ENCODE assay signal across 8 mouse cellular contexts in genomic region chr2:84937491-84938150, GRCm38 (mm10). TPM values are rescaled to one million over a fixed set of nuclear protein-coding genes. Genes with fewer than 3 reads are reported as not detected.
DNase-seq lines count a peak whose midpoint lies in the region; ATAC-seq and TF ChIP-seq lines count a peak whose summit lies in the region.

No protein-coding gene starts in this region.

- H3K27me3 ChIP-seq in embryonic facial prominence, embryonic 13.5 days = no peaks in the 10 kb centered on the region
- H3K27me3 ChIP-seq in intestine, embryonic 15.5 days (replicated peaks) = no peaks in the 10 kb centered on the region
- H3K27me3 ChIP-seq in neural tube, embryonic 13.5 days = no peaks in the 10 kb centered on the region

- peak overlapping the region; percentile 77 for H3K9ac ChIP-seq in embryonic facial prominence, embryonic 13.5 days
- H3K9ac ChIP-seq in intestine, embryonic 15.5 days = peak overlapping the region; percentile 36
- peak overlapping the region; percentile 12; the same call in 1 of the 2 replicates for H3K9ac ChIP-seq in neural tube, embryonic 13.5 days

- 8% methylated on average over 3 of the region's 3 CpGs for WGBS in lung, adult 2 months
- 56% methylated on average over 3 of the region's 3 CpGs for WGBS in embryonic facial prominence, embryonic 13.5 days
- 48% methylated on average over 3 of the region's 3 CpGs for WGBS in intestine, embryonic 15.5 days
- WGBS in neural tube, embryonic 13.5 days = 86% methylated on average over 3 of the region's 3 CpGs

- H3K36me3 ChIP-seq in embryonic facial prominence, embryonic 13.5 days = peaks cover 5% of the 10 kb centered on the region; the same call in 1 of the 2 replicates
- 0 out of 2 replicates have a peak, but pooled peaks cover 2% of the 10 kb centered on the region for H3K36me3 ChIP-seq in intestine, embryonic 15.5 days
- no peaks in the 10 kb centered on the region for H3K36me3 ChIP-seq in neural tube, embryonic 13.5 days

- H3K27ac ChIP-seq in embryonic facial prominence, embryonic 13.5 days = no peak overlapping the region
- peak overlapping the region; percentile 48 for H3K27ac ChIP-seq in intestine, embryonic 15.5 days
- H3K27ac ChIP-seq in neural tube, embryonic 13.5 days (replicated peaks) = no peak overlapping the region

- peaks cover 10% of the 10 kb centered on the region for H3K4me1 ChIP-seq in lung, adult 2 months (ENCODE audit: control insufficient read depth, insufficient read depth, low read length)
- peaks cover 23% of the 10 kb centered on the region for H3K4me1 ChIP-seq in embryonic facial prominence, embryonic 13.5 days
- H3K4me1 ChIP-seq in intestine, embryonic 15.5 days (replicated peaks) = peaks cover 19% of the 10 kb centered on the region
- peaks cover 3% of the 10 kb centered on the region; the same call in 1 of the 2 replicates for H3K4me1 ChIP-seq in neural tube, embryonic 13.5 days (replicated peaks)

- H3K4me3 ChIP-seq in lung, adult 2 months (replicated peaks; ENCODE audit: extremely low read depth, low read depth, low read length) = peak overlapping the region; percentile 96
- peak overlapping the region; percentile 54 for H3K4me3 ChIP-seq in embryonic facial prominence, embryonic 13.5 days
- H3K4me3 ChIP-seq in intestine, embryonic 15.5 days (replicated peaks) = peak overlapping the region; percentile 53
- H3K4me3 ChIP-seq in neural tube, embryonic 13.5 days = peak overlapping the region; percentile 33; the same call in 1 of the 2 replicates

- peak; percentile 40 for DNase-seq in lung, adult 2 months
- no peak for DNase-seq in lung, postnatal 25 days (ENCODE audit: low spot score)
- DNase-seq in layer of hippocampus, adult 9-11 months = no peak
- no peak for DNase-seq in right cerebral cortex, postnatal 25 days
- DNase-seq in right cerebral cortex, postnatal 14 days = no peak

- no peak for ATAC-seq in embryonic facial prominence, embryonic 13.5 days (ENCODE audit: insufficient number of reproducible peaks, insufficient read depth, low FRiP score, low TSS enrichment, low read depth)
- no peak for ATAC-seq in intestine, embryonic 15.5 days
- ATAC-seq in neural tube, embryonic 13.5 days (ENCODE audit: low read depth) = no peak

- H3K4me2 ChIP-seq in embryonic facial prominence, embryonic 13.5 days = peak overlapping the region; percentile 65
- H3K4me2 ChIP-seq in intestine, embryonic 15.5 days (replicated peaks) = peak overlapping the region; percentile 67
- peak overlapping the region; percentile 51 for H3K4me2 ChIP-seq in neural tube, embryonic 13.5 days

- no peak for TF ChIP-seq POLR2A in lung, adult 2 months (IDR thresholded peaks at IDR 0.05; ENCODE audit: borderline replicate concordance, extremely low read depth, low read depth, low read length)

- no peak for TF ChIP-seq CTCF in lung, adult 2 months (IDR thresholded peaks at IDR 0.05; ENCODE audit: insufficient read depth, low read length)

- H3K9me3 ChIP-seq in embryonic facial prominence, embryonic 13.5 days = no peaks in the 10 kb centered on the region
- no peaks in the 10 kb centered on the region for H3K9me3 ChIP-seq in intestine, embryonic 15.5 days
- no peaks in the 10 kb centered on the region for H3K9me3 ChIP-seq in neural tube, embryonic 13.5 days

RNA-seq across cellular contexts. Expression of gene Slc43a3, which starts 1.2 kb away (rescaled TPM):
- polyA plus RNA-seq in lung, adult 2 months (2012; rRNA removed) = 325 and 376 TPM in 2 replicates
- 32.7 and 33.0 TPM in 2 replicates for polyA plus RNA-seq in embryonic facial prominence, embryonic 13.5 days (2015; fragmentation: Nextera tagmentation; extraction: Ambion mirVana)
- 45.4 and 48.2 TPM in 2 replicates for polyA plus RNA-seq in intestine, embryonic 15.5 days (2015; fragmentation: Nextera tagmentation; extraction: Ambion mirVana)
- polyA plus RNA-seq in neural tube, embryonic 13.5 days (2015; fragmentation: Nextera tagmentation; extraction: Ambion mirVana) = 8.6 and 11.2 TPM in 2 replicates

RNA-seq across cellular contexts. Expression of gene Prg2, which starts 42.6 kb away (rescaled TPM):
- 0.15 and 1.2 TPM in 2 replicates for polyA plus RNA-seq in lung, adult 2 months (2012; rRNA removed)
- 0.44 and 0.94 TPM in 2 replicates for polyA plus RNA-seq in embryonic facial prominence, embryonic 13.5 days (2015; fragmentation: Nextera tagmentation; extraction: Ambion mirVana)
- 0.48 and 0.75 TPM in 2 replicates for polyA plus RNA-seq in intestine, embryonic 15.5 days (2015; fragmentation: Nextera tagmentation; extraction: Ambion mirVana)
- polyA plus RNA-seq in neural tube, embryonic 13.5 days (2015; fragmentation: Nextera tagmentation; extraction: Ambion mirVana) = 0.71 and 1.4 TPM in 2 replicates

RNA-seq across cellular contexts. Expression of gene Prg3, which starts 50.4 kb away (rescaled TPM):
- not detected in 2 replicates for polyA plus RNA-seq in lung, adult 2 months (2012; rRNA removed)
- 0.66 TPM in 1 of 2 replicates, not detected in the other for polyA plus RNA-seq in embryonic facial prominence, embryonic 13.5 days (2015; fragmentation: Nextera tagmentation; extraction: Ambion mirVana)
- not detected in 2 replicates for polyA plus RNA-seq in intestine, embryonic 15.5 days (2015; fragmentation: Nextera tagmentation; extraction: Ambion mirVana)
- polyA plus RNA-seq in neural tube, embryonic 13.5 days (2015; fragmentation: Nextera tagmentation; extraction: Ambion mirVana) = not detected in 2 replicates

RNA-seq across cellular contexts. Expression of gene Rtn4rl2, which starts 51.1 kb away (rescaled TPM):
- polyA plus RNA-seq in lung, adult 2 months (2012; rRNA removed) = 2.7 and 9.7 TPM in 2 replicates
- polyA plus RNA-seq in embryonic facial prominence, embryonic 13.5 days (2015; fragmentation: Nextera tagmentation; extraction: Ambion mirVana) = 1.0 and 1.3 TPM in 2 replicates
- polyA plus RNA-seq in intestine, embryonic 15.5 days (2015; fragmentation: Nextera tagmentation; extraction: Ambion mirVana) = 1.2 and 1.7 TPM in 2 replicates
- polyA plus RNA-seq in neural tube, embryonic 13.5 days (2015; fragmentation: Nextera tagmentation; extraction: Ambion mirVana) = 6.8 and 7.1 TPM in 2 replicates

Comparison
In these comparisons a context has a peak if more than half of its experiments do, and no peak if none do; other contexts are left out.
1. H3K4me3 ChIP-seq: peak in every context shown above with its lines; median percentile 96 in lung, adult 2 months; 54 in embryonic facial prominence, embryonic 13.5 days; 53 in intestine, embryonic 15.5 days; 33 in neural tube, embryonic 13.5 days.
2. H3K9ac ChIP-seq: peak in every context shown above with its lines; median percentile 77 in embryonic facial prominence, embryonic 13.5 days; 36 in intestine, embryonic 15.5 days; 12 in neural tube, embryonic 13.5 days.